Mouse (Mus musculus) midbrain, embryonic 10.5 days (tissue): ENCODE data around the gene Slc12a9. TPM values are rescaled to one million over a fixed set of nuclear protein-coding genes. Genes with fewer than 3 reads are reported as not detected.
A peak's percentile ranks its signal among the peaks of the same experiment; 100 is the strongest.

ENCODE experiments used
- DNase-seq: peaks from one replicate; pipeline ENCODE4 v3.0.0-alpha.2; 2017; ENCODE audit warnings: low spot score
- H3K27ac ChIP-seq: fragments of 300-500 bp; sonication (generic); replicated peaks from 2 replicates; pipeline ENCODE4 v1.5.1; 2016; ENCODE audit warnings: mild to moderate bottlenecking
- H3K27me3 ChIP-seq: fragments of 300-500 bp; sonication (generic); 2 replicates; pipeline ENCODE4 v1.6.1; 2016; ENCODE audit warnings: low read depth, mild to moderate bottlenecking; ENCODE audit not compliant: poor library complexity, severe bottlenecking
- H3K36me3 ChIP-seq: fragments of 300-500 bp; sonication (generic); 2 replicates; pipeline ENCODE4 v1.6.1; 2016; ENCODE audit warnings: mild to moderate bottlenecking, moderate library complexity
- H3K4me1 ChIP-seq: fragments of 300-500 bp; sonication (generic); 2 replicates; pipeline ENCODE4 v1.6.1; 2016
- H3K4me3 ChIP-seq: fragments of 300-500 bp; sonication (generic); 2 replicates; pipeline ENCODE4 v1.5.1; 2016; ENCODE audit warnings: mild to moderate bottlenecking, moderate library complexity
- H3K9me3 ChIP-seq: fragments of 300-500 bp; sonication (generic); replicated peaks from 2 replicates; pipeline ENCODE4 v1.6.1; 2016; ENCODE audit warnings: mild to moderate bottlenecking
- WGBS: fragments of 180-500 bp; shearing (Covaris S2); methylation state at CpG from one replicate; pipeline ENCODE4 v1.1.7; 2016; 5-methylcytosine and 5-hydroxymethylcytosine counted together
- polyA plus RNA-seq: library from polyadenylated mRNA; unstranded; fragments of >200 nt; fragmentation: Nextera tagmentation; extraction: Ambion mirVana; gene quantifications from 2 replicates; pipeline ENCODE4 v1.2.1, GENCODE M21; 2016

Slc12a9 gene
- polyA plus RNA-seq, 1 experiment from 2014 or later, result 12.0 TPM

GRCm38 (mm10) chr5:137318570-137318969 is 14.8 kb downstream of the Slc12a9 start:
- WGBS, result 94% methylated on average over 1 of the region's 1 CpGs

GRCm38 (mm10) chr5:137317361-137317760 is 16.0 kb downstream of the Slc12a9 start:
- WGBS, result 91% methylated on average over 8 of the region's 8 CpGs
- Histone ChIP-seq H3K36me3 (peaks cover 48% of the 10 kb centered on the region), H3K27ac (no peak overlapping the region), H3K4me3 (no peak overlapping the region), H3K9me3 (no peaks in the 10 kb centered on the region), H3K4me1 (peaks cover 34% of the 10 kb centered on the region), H3K27me3 (no peaks in the 10 kb centered on the region; the same call in 1 of the 2 replicates)
- no peak for DNase-seq

More at GRCm38 (mm10) chr5:137318570-137318969, 14.8 kb downstream of the Slc12a9 start:
- DNase-seq, result no peak
- H3K27ac ChIP-seq, result no peak overlapping the region
- no peak overlapping the region for H3K4me3 ChIP-seq
- H3K9me3 ChIP-seq, result no peaks in the 10 kb centered on the region
- peaks cover 22% of the 10 kb centered on the region for H3K4me1 ChIP-seq
- H3K36me3 ChIP-seq, result peaks cover 50% of the 10 kb centered on the region
- no peaks in the 10 kb centered on the region; the same call in 1 of the 2 replicates for H3K27me3 ChIP-seq

- no peaks in the 10 kb centered on the region for H3K9me3 ChIP-seq
- peak; percentile 46 for DNase-seq
- peaks cover 49% of the 10 kb centered on the region for H3K36me3 ChIP-seq
- peak overlapping the region; percentile 93 for H3K27ac ChIP-seq
- H3K27me3 ChIP-seq, result no peaks in the 10 kb centered on the region; the same call in 1 of the 2 replicates
- peak overlapping the region; percentile 76; the same call in 1 of the 2 replicates for H3K4me3 ChIP-seq
- 37% methylated on average over 30 of the region's 30 CpGs for WGBS
- H3K4me1 ChIP-seq, result peaks cover 41% of the 10 kb centered on the region
These were observed 18.1 kb downstream of the Slc12a9 start for GRCm38 (mm10) chr5:137315084-137315903.

- Histone ChIP-seq H3K27ac (peak within 1 kb of the TSS; percentile 93), H3K4me3 (peak within 1 kb of the TSS; percentile 76), H3K36me3 (peaks cover 49% of the 10 kb centered on the region), H3K4me1 (peaks cover 41% of the 10 kb centered on the region), H3K27me3 (no peaks in the 10 kb centered on the region; the same call in 1 of the 2 replicates), H3K9me3 (no peaks in the 10 kb centered on the region)
- WGBS, result 10% methylated on average over 30 of the region's 30 CpGs
- peak; percentile 93 for DNase-seq
These were observed 19.0 kb downstream of the Slc12a9 start, which contains the start of gene Trip6 for GRCm38 (mm10) chr5:137314193-137315083. Gene Trip6, minus strand, starts transcription at chr5:137314404.

GRCm38 (mm10) chr5:137313466-137314192 is 19.8 kb downstream of the Slc12a9 start:
- Histone ChIP-seq H3K4me1 (peaks cover 41% of the 10 kb centered on the region), H3K36me3 (peaks cover 53% of the 10 kb centered on the region), H3K27ac (peak overlapping the region; percentile 93), H3K27me3 (no peaks in the 10 kb centered on the region; the same call in 1 of the 2 replicates), H3K9me3 (0 out of 2 replicates have a peak, but pooled peaks cover 5% of the 10 kb centered on the region), H3K4me3 (peak overlapping the region; percentile 76)
- DNase-seq, result peak; percentile 19
- 3% methylated on average over 22 of the region's 22 CpGs for WGBS

- Histone ChIP-seq H3K27me3 (no peaks in the 10 kb centered on the region), H3K9me3 (0 out of 2 replicates have a peak, but pooled peaks cover 5% of the 10 kb centered on the region), H3K27ac (peak overlapping the region; percentile 97), H3K4me1 (peaks cover 56% of the 10 kb centered on the region), H3K4me3 (peak overlapping the region; percentile 98), H3K36me3 (peaks cover 74% of the 10 kb centered on the region)
- no peak for DNase-seq
- WGBS, result 94% methylated on average over 4 of the region's 4 CpGs
These were observed 25.0 kb downstream of the Slc12a9 start for GRCm38 (mm10) chr5:137308356-137308755.

- peak within 1 kb of the TSS; percentile 97 for H3K27ac ChIP-seq
- H3K27me3 ChIP-seq, result no peaks in the 10 kb centered on the region
- 0 out of 2 replicates have a peak, but pooled peaks cover 5% of the 10 kb centered on the region for H3K9me3 ChIP-seq
- H3K36me3 ChIP-seq, result peaks cover 78% of the 10 kb centered on the region
- H3K4me1 ChIP-seq, result peaks cover 45% of the 10 kb centered on the region
- H3K4me3 ChIP-seq, result peak within 1 kb of the TSS; percentile 98
- 1% methylated on average over 72 of the region's 72 CpGs for WGBS
- DNase-seq, result peak; percentile 95
These were observed 26.1 kb downstream of the Slc12a9 start, which contains the start of gene Srrt for GRCm38 (mm10) chr5:137307071-137307912. Gene Srrt, minus strand, starts transcription at chr5:137307674.

- peak overlapping the region; percentile 97 for H3K27ac ChIP-seq
These were observed 26.9 kb downstream of the Slc12a9 start for GRCm38 (mm10) chr5:137306439-137307005.

GRCm38 (mm10) chr5:137305822-137306221 is 27.6 kb downstream of the Slc12a9 start:
- peak overlapping the region; percentile 97; the same call in 1 of the 2 replicates for H3K27ac ChIP-seq
- 84% methylated on average over 3 of the region's 3 CpGs for WGBS

More at GRCm38 (mm10) chr5:137306439-137307005, 26.9 kb downstream of the Slc12a9 start:
- Histone ChIP-seq H3K9me3 (0 out of 2 replicates have a peak, but pooled peaks cover 5% of the 10 kb centered on the region), H3K36me3 (peaks cover 78% of the 10 kb centered on the region), H3K27me3 (no peaks in the 10 kb centered on the region), H3K4me1 (peaks cover 41% of the 10 kb centered on the region), H3K4me3 (peak overlapping the region; percentile 98)
- no peak for DNase-seq
- WGBS, result 22% methylated on average over 12 of the region's 12 CpGs

GRCm38 (mm10) chr5:137304816-137305215 is 28.6 kb downstream of the Slc12a9 start:
- Histone ChIP-seq H3K27ac (peak overlapping the region; percentile 43; the same call in 1 of the 2 replicates), H3K27me3 (no peaks in the 10 kb centered on the region), H3K36me3 (peaks cover 78% of the 10 kb centered on the region), H3K4me3 (peak overlapping the region; percentile 98), H3K4me1 (peaks cover 41% of the 10 kb centered on the region), H3K9me3 (0 out of 2 replicates have a peak, but pooled peaks cover 5% of the 10 kb centered on the region)
- no peak for DNase-seq
- 91% methylated on average over 4 of the region's 4 CpGs for WGBS

More at GRCm38 (mm10) chr5:137305822-137306221, 27.6 kb downstream of the Slc12a9 start:
- no peaks in the 10 kb centered on the region for H3K27me3 ChIP-seq
- H3K4me1 ChIP-seq, result peaks cover 41% of the 10 kb centered on the region
- DNase-seq, result no peak
- 0 out of 2 replicates have a peak, but pooled peaks cover 5% of the 10 kb centered on the region for H3K9me3 ChIP-seq
- peak overlapping the region; percentile 98 for H3K4me3 ChIP-seq
- H3K36me3 ChIP-seq, result peaks cover 78% of the 10 kb centered on the region
